Mouse (Mus musculus): ENCODE measurements around the gene Zfp84.

Gene Zfp84

GRCm38 (mm10) chr7:29818619-29819254, 50.4 kb downstream of the Zfp84 start:
- DNase-seq = peak; percentile 78 to 85

- DNase-seq = peak in 1 of 2 experiments; percentile 12
Observed at GRCm38 (mm10) chr7:29828001-29828400, 59.6 kb downstream of the Zfp84 start.

Measured in cerebellum, postnatal 14 days (tissue).